Comparison of ENCODE assay signal across 8 mouse cellular contexts in genomic region chr5:88564501-88565147, GRCm38 (mm10). TPM values are rescaled to one million over a fixed set of nuclear protein-coding genes. Genes with fewer than 3 reads are reported as not detected.
DNase-seq lines count a peak whose midpoint lies in the region; ATAC-seq and TF ChIP-seq lines count a peak whose summit lies in the region.

TSS of gene Rufy3 (plus strand) at chr5:88565040.

- intact Hi-C loops in heart, adult 2 months (cut with DNase I) = loop anchor here (2.0 to 5.0 kb wide), 3 partner anchors 113 to 203 kb away; partner anchors contain the start of genes Grsf1 and Mob1b

- peak within 1 kb of the TSS; percentile 85 for H3K27ac ChIP-seq in embryonic facial prominence, embryonic 12.5 days
- peak within 1 kb of the TSS; percentile 94 for H3K27ac ChIP-seq in heart, adult 2 months
- peak within 1 kb of the TSS; percentile 97 for H3K27ac ChIP-seq in kidney, adult 2 months (ENCODE audit: insufficient read depth, low read depth, low read length)
- H3K27ac ChIP-seq in limb, embryonic 14.5 days (replicated peaks; ENCODE audit: low read depth, low read length) = peak within 1 kb of the TSS; percentile 75
- H3K27ac ChIP-seq in midbrain, embryonic 15.5 days = peak within 1 kb of the TSS; percentile 91

- peak; percentile 63 for DNase-seq in 3T3-L1 (ENCODE audit: low read depth, low spot score)
- peak; percentile 94 for DNase-seq in adrenal gland, postnatal 14 days
- peak; percentile 94 to 95 for DNase-seq in heart, adult 2 months
- peak; percentile 94 for DNase-seq in kidney, adult 2 months
- peak; percentile 73 for DNase-seq in limb, embryonic 14.5 days (ENCODE audit: low spot score)
- DNase-seq in spleen, postnatal 10 days (ENCODE audit: low spot score in 2 of 2) = peak; percentile 70 to 80

- H3K79me2 ChIP-seq in heart, adult 2 months (replicated peaks; ENCODE audit: control insufficient read depth, insufficient read depth, low read length) = 0 out of 2 replicates have a peak, but pooled peaks cover 3% of the 10 kb centered on the region

- H3K27me3 ChIP-seq in embryonic facial prominence, embryonic 12.5 days = no peaks in the 10 kb centered on the region
- H3K27me3 ChIP-seq in heart, adult 2 months (ENCODE audit: control insufficient read depth, insufficient read depth, low read length) = no peaks in the 10 kb centered on the region
- H3K27me3 ChIP-seq in kidney, adult 2 months (replicated peaks; ENCODE audit: control insufficient read depth, insufficient read depth, low read length) = no peaks in the 10 kb centered on the region
- H3K27me3 ChIP-seq in limb, embryonic 14.5 days (ENCODE audit: control insufficient read depth, insufficient read depth, low read length) = no peaks in the 10 kb centered on the region
- no peaks in the 10 kb centered on the region for H3K27me3 ChIP-seq in midbrain, embryonic 15.5 days (replicated peaks)

- TF ChIP-seq POLR2A in heart, adult 2 months (IDR thresholded peaks at IDR 0.05; ENCODE audit: insufficient read depth, low read depth, low read length) = peak; percentile 76; the same call in 1 of the 2 replicates
- no peak for TF ChIP-seq POLR2A in kidney, adult 2 months (IDR thresholded peaks at IDR 0.05; ENCODE audit: low read depth, low read length)
- 0 out of 2 replicates have a peak, but pooled peaks have one; percentile 30 for TF ChIP-seq POLR2A in limb, embryonic 14.5 days (IDR thresholded peaks at IDR 0.05; ENCODE audit: borderline replicate concordance, extremely low read depth, insufficient read depth, insufficient read length)

- TF ChIP-seq EP300 in heart, adult 2 months (IDR thresholded peaks at IDR 0.05; ENCODE audit: insufficient read depth, low read depth, low read length) = no peak

- peak within 1 kb of the TSS; percentile 65 for H3K4me2 ChIP-seq in embryonic facial prominence, embryonic 12.5 days (replicated peaks)
- H3K4me2 ChIP-seq in limb, embryonic 14.5 days (replicated peaks; ENCODE audit: low read depth, low read length, severe bottlenecking) = peak within 1 kb of the TSS; percentile 77
- H3K4me2 ChIP-seq in midbrain, embryonic 15.5 days = peak within 1 kb of the TSS; percentile 68

- no peaks in the 10 kb centered on the region for H3K36me3 ChIP-seq in embryonic facial prominence, embryonic 12.5 days
- H3K36me3 ChIP-seq in heart, adult 2 months (ENCODE audit: control insufficient read depth, insufficient read depth, low read length) = no peaks in the 10 kb centered on the region
- H3K36me3 ChIP-seq in kidney, adult 2 months (ENCODE audit: control insufficient read depth, insufficient read depth, low read length) = no peaks in the 10 kb centered on the region; the same call in 1 of the 2 replicates
- H3K36me3 ChIP-seq in limb, embryonic 14.5 days (ENCODE audit: control insufficient read depth, insufficient read depth, low read length) = no peaks in the 10 kb centered on the region; the same call in 1 of the 2 replicates
- no peaks in the 10 kb centered on the region for H3K36me3 ChIP-seq in midbrain, embryonic 15.5 days (replicated peaks)

- WGBS in embryonic facial prominence, embryonic 12.5 days = under 1% methylated on average over 47 of the region's 71 CpGs
- under 1% methylated on average over 71 of the region's 71 CpGs for WGBS in heart, adult 2 months
- WGBS in kidney, adult 2 months = 2% methylated on average over 62 of the region's 71 CpGs
- WGBS in limb, embryonic 14.5 days = 1% methylated on average over 31 of the region's 71 CpGs
- under 1% methylated on average over 66 of the region's 71 CpGs for WGBS in midbrain, embryonic 15.5 days

- TF ChIP-seq CTCF in heart, adult 2 months (IDR thresholded peaks at IDR 0.05) = peak; percentile 70
- peak; percentile 52 for TF ChIP-seq CTCF in kidney, adult 2 months (conservative IDR thresholded peaks at IDR 0.05; ENCODE audit: insufficient read depth, insufficient read length, low read depth, low read length)

- no peaks in the 10 kb centered on the region for H3K9me3 ChIP-seq in embryonic facial prominence, embryonic 12.5 days
- no peaks in the 10 kb centered on the region for H3K9me3 ChIP-seq in limb, embryonic 14.5 days (ENCODE audit: control insufficient read depth, low read length)
- no peaks in the 10 kb centered on the region for H3K9me3 ChIP-seq in midbrain, embryonic 15.5 days

- H3K4me1 ChIP-seq in embryonic facial prominence, embryonic 12.5 days = 0 out of 2 replicates have a peak, but pooled peaks cover 5% of the 10 kb centered on the region
- H3K4me1 ChIP-seq in heart, adult 2 months (ENCODE audit: control insufficient read depth, insufficient read depth, low read length) = peaks cover 6% of the 10 kb centered on the region
- peaks cover 13% of the 10 kb centered on the region; the same call in 1 of the 2 replicates for H3K4me1 ChIP-seq in kidney, adult 2 months (ENCODE audit: control insufficient read depth, insufficient read depth, low read length)
- H3K4me1 ChIP-seq in limb, embryonic 14.5 days (ENCODE audit: control insufficient read depth, insufficient read depth, low read length) = peaks cover 3% of the 10 kb centered on the region; the same call in 1 of the 2 replicates
- H3K4me1 ChIP-seq in midbrain, embryonic 15.5 days = peaks cover 20% of the 10 kb centered on the region

- peak within 1 kb of the TSS; percentile 89 for H3K9ac ChIP-seq in embryonic facial prominence, embryonic 12.5 days
- peak within 1 kb of the TSS; percentile 76 for H3K9ac ChIP-seq in heart, adult 2 months (ENCODE audit: low read depth, low read length)
- H3K9ac ChIP-seq in limb, embryonic 14.5 days (ENCODE audit: low read depth, low read length, severe bottlenecking) = peak within 1 kb of the TSS; percentile 83
- peak within 1 kb of the TSS; percentile 89 for H3K9ac ChIP-seq in midbrain, embryonic 15.5 days

- peak within 1 kb of the TSS; percentile 96 for H3K4me3 ChIP-seq in embryonic facial prominence, embryonic 12.5 days
- peak within 1 kb of the TSS; percentile 83 for H3K4me3 ChIP-seq in heart, adult 2 months
- H3K4me3 ChIP-seq in kidney, adult 2 months (ENCODE audit: insufficient read depth, low read depth, low read length) = peak within 1 kb of the TSS; percentile 88
- peak within 1 kb of the TSS; percentile 89 for H3K4me3 ChIP-seq in limb, embryonic 14.5 days (replicated peaks; ENCODE audit: low read length)
- peak within 1 kb of the TSS; percentile 89 for H3K4me3 ChIP-seq in midbrain, embryonic 15.5 days

- peak; percentile 88 for ATAC-seq in embryonic facial prominence, embryonic 12.5 days (ENCODE audit: insufficient number of reproducible peaks, insufficient read depth, low FRiP score, low TSS enrichment)
- peak; percentile 88 for ATAC-seq in limb, embryonic 14.5 days (ENCODE audit: low FRiP score, low read depth)
- peak; percentile 85 for ATAC-seq in midbrain, embryonic 15.5 days (replicated peaks)

RNA-seq across cellular contexts. Expression of gene Rufy3, which starts in this region (rescaled TPM):
- total RNA-seq in adrenal gland, postnatal 14 days (2021) = 24.2 and 30.6 TPM in 2 replicates
- polyA plus RNA-seq in embryonic facial prominence, embryonic 12.5 days (2016; fragmentation: Nextera tagmentation; extraction: Ambion mirVana) = 31.6 and 40.2 TPM in 2 replicates
- total RNA-seq in heart, adult 2 months (2021) = 10 to 100 TPM; 11.6 to 13.3 TPM
- polyA plus RNA-seq in heart, adult 2 months (2012; rRNA removed) = 4.7 and 7.2 TPM in 2 replicates
- polyA plus RNA-seq in kidney, adult 2 months (2012; rRNA removed) = 21.2 and 24.0 TPM in 2 replicates
- 12.1 and 15.0 TPM in 2 replicates for polyA plus RNA-seq in limb, embryonic 14.5 days (2012; rRNA removed)
- polyA plus RNA-seq in limb, embryonic 14.5 days (2014; fragmentation: Nextera tagmentation; extraction: Ambion mirVana) = 9.6 and 10.4 TPM in 2 replicates
- 309 and 321 TPM in 2 replicates for polyA plus RNA-seq in midbrain, embryonic 15.5 days (2015; fragmentation: Nextera tagmentation; extraction: Ambion mirVana)

Comparison
In these comparisons a context has a peak if more than half of its experiments do, and no peak if none do; other contexts are left out.
1. Peak in every context shown above with its lines: DNase-seq, ATAC-seq, H3K4me3 ChIP-seq and H3K27ac ChIP-seq.